Mouse (Mus musculus) frontal cortex, adult 2 months (tissue): ENCODE measurements around the gene Impdh2. TPM values are rescaled to one million over a fixed set of nuclear protein-coding genes. Genes with fewer than 3 reads are reported as not detected.
A peak's percentile ranks its signal among the peaks of the same experiment; 100 is the strongest.
"Not testable (repeated sequence)": the region's sequence is repeated elsewhere in the genome, so short reads cannot be mapped to it uniquely, and the experiment has no call there.

Source experiments
- DNase-seq, 2 experiments: peaks; one replicate each; pipeline ENCODE4 v3.0.0; 2022; ENCODE audit warnings: low spot score in 1 of 2; ENCODE audit errors: extremely low spot score in 1 of 2
- polyA plus RNA-seq: library from polyadenylated mRNA; depleted of rRNA; stranded (reverse); fragments of >200 nt; gene quantifications from 2 replicates; pipeline ENCODE4 v1.2.3, GENCODE M21; 2012; rRNA removed

The Impdh2 gene
- polyA plus RNA-seq, 1 experiment, result 72.2 TPM

DNA sequence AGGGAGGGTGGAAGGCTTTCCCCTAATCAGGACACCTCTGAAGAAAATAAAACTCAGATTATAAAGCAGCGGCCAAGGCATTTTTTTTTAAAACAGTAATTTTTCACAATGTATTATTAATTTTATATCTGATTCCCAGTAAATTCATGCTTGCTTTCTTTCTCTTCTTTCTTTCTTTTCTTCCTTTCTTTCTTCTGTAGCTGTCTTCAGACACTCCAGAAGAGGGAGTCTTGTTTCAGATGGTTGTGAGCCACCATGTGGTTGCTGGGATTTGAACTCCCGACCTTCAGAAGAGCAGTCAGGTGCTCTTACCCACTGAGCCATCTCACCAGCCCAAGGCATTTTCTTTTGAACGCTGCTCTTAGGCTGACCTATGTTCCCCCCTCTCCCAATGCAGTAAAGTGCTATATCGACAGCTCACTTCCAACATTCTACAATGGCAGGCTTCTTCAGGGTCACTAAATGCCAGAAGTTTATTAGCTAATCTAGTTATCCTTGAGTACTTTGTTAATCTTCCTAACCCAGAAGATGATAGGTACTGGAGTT lies 39.0 kb downstream of the Impdh2 start:
- DNase-seq, result no peak

DNA sequence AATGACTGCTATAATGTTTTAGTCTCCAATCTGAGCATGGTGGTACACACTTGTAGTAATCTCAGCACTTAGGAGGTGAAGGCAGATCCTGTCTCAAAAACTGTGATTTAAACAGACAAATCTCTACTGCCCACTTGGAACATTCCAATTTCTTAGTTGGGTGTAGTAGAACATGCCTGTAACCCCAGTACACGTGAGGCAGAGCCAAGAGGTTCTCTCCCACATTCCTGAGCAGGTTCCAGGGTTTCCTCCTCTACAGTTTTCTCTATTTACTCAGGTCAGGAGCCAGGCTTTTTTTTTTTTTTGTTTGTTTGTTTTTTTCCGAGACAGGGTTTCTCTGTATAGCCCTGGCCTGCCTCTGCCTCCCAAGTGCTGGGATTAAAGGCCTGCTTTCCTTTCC lies 39.9 kb downstream of the Impdh2 start:
- no peak for DNase-seq

DNA sequence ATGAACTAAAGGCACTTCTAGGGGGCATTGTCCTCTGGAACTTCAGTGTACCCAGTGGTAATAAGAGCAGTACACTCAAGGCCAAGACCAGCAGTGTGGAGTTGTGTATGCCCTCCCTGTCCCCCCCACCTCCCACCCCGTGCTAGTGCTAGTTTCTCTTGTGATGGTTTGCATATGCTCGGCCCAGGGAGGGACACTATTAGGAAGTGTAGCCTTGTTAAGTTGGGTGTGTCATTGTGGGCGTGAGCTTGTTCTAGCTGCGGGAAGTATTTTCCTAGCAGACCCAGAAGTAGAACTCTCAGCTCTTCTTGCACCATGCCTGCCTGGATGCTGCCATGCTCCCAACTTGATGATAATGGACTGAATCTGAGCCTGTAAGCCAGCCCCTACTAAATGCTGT lies 41.9 kb downstream of the Impdh2 start:
- DNase-seq, result no peak

DNA sequence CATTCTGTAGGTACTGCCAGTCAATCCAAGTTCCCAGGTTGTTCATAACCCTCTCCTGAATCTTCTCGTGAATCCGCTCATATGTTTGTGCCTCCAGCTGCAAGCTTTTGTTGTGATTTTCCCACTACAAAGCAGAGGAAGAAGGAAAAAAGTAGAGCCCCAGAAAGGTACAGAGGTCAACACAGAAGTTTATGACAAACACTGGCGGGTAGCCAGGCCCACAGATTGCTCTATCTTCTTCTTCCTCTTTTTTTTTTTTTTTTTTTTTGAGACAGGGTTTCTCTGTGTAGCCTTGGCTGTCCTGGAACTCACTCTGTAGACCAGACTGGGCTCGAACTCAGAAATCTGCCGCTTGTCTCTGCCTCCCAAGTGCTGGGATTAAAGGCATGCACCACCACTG lies 47.8 kb downstream of the Impdh2 start:
- DNase-seq, result not testable (repeated sequence)

DNA sequence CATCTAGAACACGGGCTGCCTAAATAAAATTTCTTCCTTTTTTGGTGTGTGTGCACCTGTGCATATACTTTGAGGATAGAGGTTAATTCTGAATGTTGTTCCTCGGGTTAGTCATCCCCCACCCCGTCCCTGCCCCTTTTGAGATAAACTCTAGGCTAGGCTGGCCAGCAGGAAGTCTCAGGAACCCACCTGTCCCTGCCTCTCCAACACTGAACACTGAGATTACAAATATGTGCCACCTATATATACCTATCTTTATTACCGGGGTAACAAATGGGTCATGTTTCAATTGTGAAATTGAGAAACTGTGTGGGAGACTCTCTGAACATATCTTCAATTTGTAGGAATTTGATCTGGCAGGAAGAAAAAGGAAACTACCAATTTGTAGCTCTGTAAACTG lies 48.8 kb downstream of the Impdh2 start:
- DNase-seq, result no peak

DNA sequence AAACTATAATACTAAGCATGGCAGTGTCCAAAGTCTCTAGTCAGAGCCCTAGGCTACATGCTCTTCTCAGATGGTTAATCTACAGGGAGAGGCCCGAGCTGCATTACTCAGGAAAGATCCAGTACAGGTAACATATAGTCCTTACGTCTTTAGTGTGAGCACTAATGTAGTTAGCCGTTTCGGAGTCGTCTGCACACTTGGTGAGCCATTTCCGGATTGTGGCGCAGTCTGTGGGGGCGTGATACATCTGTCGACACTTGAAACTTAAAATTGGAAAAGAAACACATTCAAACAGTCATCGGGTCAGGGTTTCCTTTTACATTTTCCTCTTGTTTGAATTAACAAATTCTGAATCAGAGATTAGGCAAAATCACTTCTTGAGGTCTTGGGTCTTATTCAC lies 51.4 kb downstream of the Impdh2 start:
- peak in 1 of 2 experiments; percentile 70 for DNase-seq

Other genes starting within 250 kb of the Impdh2 start
- gene Gpx1, start 221.4 kb upstream of the Impdh2 start, polyA plus RNA-seq, result 271 and 307 TPM in 2 replicates
- gene Usp4, start 212.4 kb upstream of the Impdh2 start, polyA plus RNA-seq, result 116 and 128 TPM in 2 replicates
- 1.5 and 1.6 TPM in 2 replicates for gene 1700102P08Rik, start 167.5 kb upstream of the Impdh2 start, polyA plus RNA-seq
- gene Ccdc36, start 131.8 kb upstream of the Impdh2 start, polyA plus RNA-seq, result 0.86 and 0.98 TPM in 2 replicates
- gene BC048562, start 123.8 kb upstream of the Impdh2 start, polyA plus RNA-seq, result not detected in 2 replicates
- 22.3 and 22.6 TPM in 2 replicates for gene Ccdc71, start 99.8 kb upstream of the Impdh2 start, polyA plus RNA-seq
- gene Klhdc8b, start 98.7 kb upstream of the Impdh2 start, polyA plus RNA-seq, result 62.5 and 63.7 TPM in 2 replicates
- gene Lamb2, start 80.5 kb upstream of the Impdh2 start, polyA plus RNA-seq, result 36.6 and 38.1 TPM in 2 replicates
- 172 TPM in 2 replicates for gene Usp19, start 69.7 kb upstream of the Impdh2 start, polyA plus RNA-seq
- 123 and 126 TPM in 2 replicates for gene Qars, start 52.6 kb upstream of the Impdh2 start, polyA plus RNA-seq
- gene Qrich1, start 43.5 kb upstream of the Impdh2 start, polyA plus RNA-seq, result 98.2 and 129 TPM in 2 replicates
- gene Ndufaf3, start 7.1 kb downstream of the Impdh2 start, polyA plus RNA-seq, result 61.2 and 63.4 TPM in 2 replicates
- 259 and 275 TPM in 2 replicates for gene Dalrd3, start 9.6 kb downstream of the Impdh2 start, polyA plus RNA-seq
- gene Wdr6, start 18.5 kb downstream of the Impdh2 start, polyA plus RNA-seq, result 114 and 138 TPM in 2 replicates
- gene P4htm, start 37.4 kb downstream of the Impdh2 start, polyA plus RNA-seq, result 105 TPM in 2 replicates
- 47.2 and 49.0 TPM in 2 replicates for gene Arih2, start 89.1 kb downstream of the Impdh2 start, polyA plus RNA-seq
- gene Slc25a20, start 101.8 kb downstream of the Impdh2 start, polyA plus RNA-seq, result 14.3 and 15.2 TPM in 2 replicates
- 21.9 and 23.3 TPM in 2 replicates for gene Prkar2a, start 129.0 kb downstream of the Impdh2 start, polyA plus RNA-seq
- gene Ip6k2, start 223.5 kb downstream of the Impdh2 start, polyA plus RNA-seq, result 204 and 217 TPM in 2 replicates
- gene Nckipsd, start 248.1 kb downstream of the Impdh2 start, polyA plus RNA-seq, result 55.5 and 58.8 TPM in 2 replicates